Mouse (Mus musculus) heart, embryonic 14.5 days (tissue): ENCODE data around the gene Tesk2. TPM values are rescaled to one million over a fixed set of nuclear protein-coding genes. Genes with fewer than 3 reads are reported as not detected.

ENCODE experiments used
- ATAC-seq: fragments of 200-750 bp; cut with Nextera tagmentation; 2 replicates; pipeline ENCODE4 v1.8.0; 2017; ENCODE audit warnings: low read depth, moderate TSS enrichment; ENCODE audit not compliant: insufficient number of reproducible peaks, insufficient read depth, low FRiP score
- H3K27ac ChIP-seq, 2 experiments: fragments of 200-500 bp in 1 of 2; fragments of 300-500 bp in 1 of 2; sonication (generic) in 1 of 2; replicated peaks in 1 of 2; 2 replicates each; pipeline ENCODE4 v1.5.1; 2012 to 2014; ENCODE audit warnings: low read depth in 2 of 2, low read length in 2 of 2, control low read depth in 1 of 2, mild to moderate bottlenecking in 1 of 2, mixed read lengths in 1 of 2; ENCODE audit not compliant: control insufficient read depth in 1 of 2, insufficient read depth in 1 of 2
- H3K27me3 ChIP-seq: fragments of 300-500 bp; sonication (generic); 2 replicates; pipeline ENCODE4 v1.6.1; 2014; ENCODE audit warnings: mild to moderate bottlenecking, low read length, control low read depth; ENCODE audit not compliant: control insufficient read depth, insufficient read depth
- H3K36me3 ChIP-seq: fragments of 300-500 bp; sonication (generic); 2 replicates; pipeline ENCODE4 v1.6.1; 2014; ENCODE audit warnings: mild to moderate bottlenecking, control low read depth, low read length, mixed read lengths; ENCODE audit not compliant: control insufficient read depth, insufficient read depth
- H3K4me1 ChIP-seq, 2 experiments: fragments of 200-500 bp in 1 of 2; fragments of 300-500 bp in 1 of 2; sonication (generic) in 1 of 2; 2 replicates each; pipeline ENCODE4 v1.6.1; 2012 to 2014; ENCODE audit warnings: low read length in 2 of 2, control low read depth in 1 of 2, mixed read lengths in 1 of 2; ENCODE audit not compliant: control insufficient read depth in 2 of 2, insufficient read depth in 2 of 2
- H3K4me2 ChIP-seq: fragments of 300-500 bp; sonication (generic); 2 replicates; pipeline ENCODE4 v1.6.1; 2014; ENCODE audit warnings: mild to moderate bottlenecking, low read length
- H3K4me3 ChIP-seq, 2 experiments: fragments of 200-500 bp in 1 of 2; fragments of 300-500 bp in 1 of 2; sonication (generic) in 1 of 2; 2 replicates each; pipeline ENCODE4 v1.5.1; 2012 to 2014; ENCODE audit warnings: low read length in 2 of 2, mild to moderate bottlenecking in 2 of 2, control low read depth in 1 of 2, low read depth in 1 of 2, moderate library complexity in 1 of 2; ENCODE audit not compliant: control insufficient read depth in 1 of 2, insufficient read depth in 1 of 2
- H3K9ac ChIP-seq: fragments of 300-500 bp; sonication (generic); 2 replicates; pipeline ENCODE4 v1.6.1; 2014; ENCODE audit warnings: mild to moderate bottlenecking, low read length
- H3K9me3 ChIP-seq: fragments of 300-500 bp; sonication (generic); 2 replicates; pipeline ENCODE4 v1.6.1; 2016; ENCODE audit warnings: low read length, control low read depth; ENCODE audit not compliant: control insufficient read depth
- WGBS: fragments of 180-500 bp; shearing (Covaris S2); extraction: QIAGEN DNeasy Blood & Tissue Kit; methylation state at CpG from one replicate; pipeline ENCODE4 v1.1.7; 2014; 5-methylcytosine and 5-hydroxymethylcytosine counted together
- polyA plus RNA-seq: library from polyadenylated mRNA; unstranded; fragments of >200 nt; fragmentation: Nextera tagmentation; extraction: Ambion mirVana; gene quantifications from 2 replicates; pipeline ENCODE4 v1.2.1, GENCODE M21; 2014

Gene Tesk2
- polyA plus RNA-seq, 1 experiment from 2014 or later, result 2.7 TPM

- Histone ChIP-seq H3K4me1 (peaks cover 2 to 5% of the 10 kb centered on the region in 2 experiments), H3K4me3 (no peak overlapping the region), H3K27me3 (no peaks in the 10 kb centered on the region), H3K27ac (no peak overlapping the region), H3K36me3 (peaks cover 84% of the 10 kb centered on the region), H3K4me2 (no peak overlapping the region), H3K9me3 (no peaks in the 10 kb centered on the region), H3K9ac (no peak overlapping the region)
- no peak for ATAC-seq
- 81% methylated on average over 1 of the region's 1 CpGs for WGBS
Measured at GRCm38 (mm10) chr4:116700964-116701363, 19.8 kb upstream of the Tesk2 start.

- no peak overlapping the region for H3K27ac ChIP-seq
- no peak overlapping the region for H3K4me3 ChIP-seq
- H3K9ac ChIP-seq, result no peak overlapping the region
- no peak overlapping the region for H3K4me2 ChIP-seq
- H3K36me3 ChIP-seq, result peaks cover 58% of the 10 kb centered on the region
- ATAC-seq, result no peak
- peaks cover 0 to 4% of the 10 kb centered on the region in 2 experiments; a peak in 2 of 4 replicates for H3K4me1 ChIP-seq
- 34% methylated on average over 6 of the region's 6 CpGs for WGBS
- no peaks in the 10 kb centered on the region for H3K9me3 ChIP-seq
- no peaks in the 10 kb centered on the region for H3K27me3 ChIP-seq
Measured at GRCm38 (mm10) chr4:116703804-116704203, 16.9 kb upstream of the Tesk2 start.

GRCm38 (mm10) chr4:116707666-116708065 lies 13.1 kb upstream of the Tesk2 start:
- Histone ChIP-seq H3K36me3 (peaks cover 33% of the 10 kb centered on the region), H3K9ac (peak overlapping the region; percentile 82), H3K9me3 (no peaks in the 10 kb centered on the region), H3K27ac (no peak overlapping the region; a peak in 1 of 4 replicates), H3K4me3 (peak overlapping the region; percentile 71 to 85), H3K27me3 (no peaks in the 10 kb centered on the region), H3K4me1 (peaks cover 0 to 9% of the 10 kb centered on the region in 2 experiments; a peak in 3 of 4 replicates), H3K4me2 (peak overlapping the region; percentile 78)
- WGBS, result 15% methylated on average over 9 of the region's 9 CpGs
- no peak for ATAC-seq

- peak within 1 kb of the TSS; percentile 82 for H3K9ac ChIP-seq
- peaks cover 0 to 9% of the 10 kb centered on the region in 2 experiments; a peak in 3 of 4 replicates for H3K4me1 ChIP-seq
- no peaks in the 10 kb centered on the region for H3K9me3 ChIP-seq
- peak within 1 kb of the TSS; percentile 88 for H3K4me2 ChIP-seq
- peak; percentile 97 for ATAC-seq
- peak within 1 kb of the TSS; percentile 71 to 85 for H3K4me3 ChIP-seq
- peak within 1 kb of the TSS in 1 of 2 experiments; percentile 62; a peak in 3 of 4 replicates for H3K27ac ChIP-seq
- WGBS, result under 1% methylated on average over 29 of the region's 29 CpGs
- H3K36me3 ChIP-seq, result peaks cover 29% of the 10 kb centered on the region
- no peaks in the 10 kb centered on the region for H3K27me3 ChIP-seq
Measured at GRCm38 (mm10) chr4:116708201-116708764, 12.5 kb upstream of the Tesk2 start, which contains the start of the genes Mmachc and Ccdc163. Gene Mmachc, minus strand, starts transcription at chr4:116708406. Gene Ccdc163, plus strand, starts transcription at chr4:116708509.

- ATAC-seq, result no peak
- Histone ChIP-seq H3K9me3 (no peaks in the 10 kb centered on the region), H3K27ac (no peak overlapping the region), H3K27me3 (no peaks in the 10 kb centered on the region), H3K4me1 (peaks cover 0 to 9% of the 10 kb centered on the region in 2 experiments; a peak in 3 of 4 replicates), H3K36me3 (peaks cover 23% of the 10 kb centered on the region), H3K4me3 (peak overlapping the region; percentile 58 to 71), H3K4me2 (peak overlapping the region; percentile 88), H3K9ac (peak overlapping the region; percentile 76)
- WGBS, result 3% methylated on average over 9 of the region's 9 CpGs
Measured at GRCm38 (mm10) chr4:116708791-116709390, 11.9 kb upstream of the Tesk2 start.

GRCm38 (mm10) chr4:116710154-116710553 lies 10.6 kb upstream of the Tesk2 start:
- ATAC-seq, result no peak
- H3K36me3 ChIP-seq, result peaks cover 15% of the 10 kb centered on the region
- H3K4me2 ChIP-seq, result no peak overlapping the region
- 88% methylated on average over 2 of the region's 2 CpGs for WGBS
- no peak overlapping the region for H3K27ac ChIP-seq
- no peaks in the 10 kb centered on the region for H3K9me3 ChIP-seq
- H3K4me3 ChIP-seq, result no peak overlapping the region
- no peaks in the 10 kb centered on the region for H3K27me3 ChIP-seq
- H3K4me1 ChIP-seq, result peaks cover 0 to 9% of the 10 kb centered on the region in 2 experiments; a peak in 3 of 4 replicates
- H3K9ac ChIP-seq, result no peak overlapping the region

GRCm38 (mm10) chr4:116712536-116712935 lies 8.2 kb upstream of the Tesk2 start:
- Histone ChIP-seq H3K36me3 (peaks cover 18% of the 10 kb centered on the region), H3K4me2 (no peak overlapping the region), H3K9ac (no peak overlapping the region), H3K27ac (no peak overlapping the region), H3K4me1 (peaks cover 0 to 8% of the 10 kb centered on the region in 2 experiments; a peak in 3 of 4 replicates), H3K4me3 (no peak overlapping the region), H3K9me3 (no peaks in the 10 kb centered on the region), H3K27me3 (no peaks in the 10 kb centered on the region)
- WGBS, result 86% methylated on average over 1 of the region's 1 CpGs
- no peak for ATAC-seq
